Comparison of ENCODE assay signal across 32 mouse cellular contexts in the genomic region with DNA sequence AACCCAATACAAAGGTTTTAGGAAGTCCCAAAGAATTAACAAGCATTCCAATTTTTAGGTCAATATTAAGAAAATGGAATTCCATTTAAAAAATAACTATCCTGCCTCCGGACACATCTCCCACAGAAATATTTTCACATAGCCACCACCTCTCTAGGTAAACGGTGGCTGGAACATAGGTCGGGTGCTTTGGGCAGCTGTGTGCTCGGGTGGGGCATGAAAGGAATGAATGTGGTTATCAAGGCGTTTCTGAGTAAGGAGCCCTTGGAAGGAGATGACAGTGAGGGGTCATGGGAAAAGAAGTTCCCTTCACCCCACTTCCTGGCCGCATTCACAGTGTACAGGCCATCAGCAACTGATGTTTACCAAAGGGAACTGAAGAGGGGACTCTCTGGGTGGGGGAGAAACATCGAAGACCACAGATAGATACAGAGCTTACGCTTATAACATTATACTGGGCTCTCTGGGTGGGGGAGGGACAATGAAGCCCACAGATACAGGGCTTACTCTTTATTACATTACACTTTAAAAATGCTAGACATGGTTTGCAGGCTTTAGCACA. TPM values are rescaled to one million over a fixed set of nuclear protein-coding genes. Genes with fewer than 3 reads are reported as not detected.
DNase-seq lines count a peak whose midpoint lies in the region; ATAC-seq and TF ChIP-seq lines count a peak whose summit lies in the region.
"Had no signal": no experiment of that assay in that cellular context is flagged by ENCODE, and none has a peak within 500 bp of the region (broad histone marks: within the 10 kb centered on the region; RNA-seq: fewer than 3 reads in every experiment).

No protein-coding gene starts in this region.

- no peak overlapping the region for H3K27ac ChIP-seq in heart, embryonic 16.5 days (ENCODE audit: low read length)
- H3K27ac ChIP-seq in heart, embryonic 12.5 days (ENCODE audit: poor library complexity, severe bottlenecking), result no peak overlapping the region
- H3K27ac ChIP-seq in midbrain, embryonic 11.5 days (ENCODE audit: low read depth, low read length), result no peak overlapping the region
- no peak overlapping the region for H3K27ac ChIP-seq in midbrain, embryonic 14.5 days (replicated peaks; ENCODE audit: low read depth, low read length)
- H3K27ac ChIP-seq in intestine, embryonic 16.5 days (ENCODE audit: low read length), result no peak overlapping the region
- H3K27ac ChIP-seq: embryonic facial prominence, embryonic 12.5 days; forebrain, embryonic 15.5 days; heart, embryonic 10.5 days; hindbrain, embryonic 10.5 days; hindbrain, embryonic 15.5 days; liver, embryonic 13.5 days; midbrain, embryonic 10.5 days had no signal

- WGBS in heart, embryonic 16.5 days, result 49% methylated on average over 8 of the region's 8 CpGs
- 48% methylated on average over 8 of the region's 8 CpGs for whole genome bisulfite sequencing in heart, embryonic 12.5 days
- WGBS in midbrain, embryonic 11.5 days, result 75% methylated on average over 8 of the region's 8 CpGs
- 79% methylated on average over 8 of the region's 8 CpGs for WGBS in midbrain, embryonic 14.5 days
- 38% methylated on average over 8 of the region's 8 CpGs for WGBS in intestine, embryonic 16.5 days

- no peaks in the 10 kb centered on the region for H3K36me3 ChIP-seq in heart, embryonic 16.5 days (ENCODE audit: control insufficient read depth, insufficient read depth)
- no peaks in the 10 kb centered on the region for H3K36me3 ChIP-seq in heart, embryonic 12.5 days
- H3K36me3 ChIP-seq in midbrain, embryonic 11.5 days (ENCODE audit: control insufficient read depth, insufficient read depth, low read length), result no peaks in the 10 kb centered on the region
- H3K36me3 ChIP-seq in midbrain, embryonic 14.5 days (ENCODE audit: control insufficient read depth, insufficient read depth, low read length), result no peaks in the 10 kb centered on the region
- H3K36me3 ChIP-seq in intestine, embryonic 16.5 days (ENCODE audit: control insufficient read depth, insufficient read depth, low read length), result no peaks in the 10 kb centered on the region
- no peaks in the 10 kb centered on the region for H3K36me3 ChIP-seq in myocyte (ENCODE audit: control insufficient read depth, insufficient read depth)
- H3K36me3 ChIP-seq: embryonic facial prominence, embryonic 12.5 days; forebrain, embryonic 15.5 days; heart, embryonic 10.5 days; hindbrain, embryonic 10.5 days; hindbrain, embryonic 15.5 days; liver, embryonic 13.5 days; midbrain, embryonic 10.5 days had no signal

- H3K27me3 ChIP-seq in heart, embryonic 16.5 days (ENCODE audit: control insufficient read depth, insufficient read depth, low read length), result no peaks in the 10 kb centered on the region
- no peaks in the 10 kb centered on the region for H3K27me3 ChIP-seq in heart, embryonic 12.5 days (replicated peaks)
- no peaks in the 10 kb centered on the region for H3K27me3 ChIP-seq in midbrain, embryonic 11.5 days (ENCODE audit: control insufficient read depth, insufficient read depth, low read length)
- no peaks in the 10 kb centered on the region for H3K27me3 ChIP-seq in midbrain, embryonic 14.5 days (ENCODE audit: control insufficient read depth, insufficient read depth, low read length)
- no peaks in the 10 kb centered on the region for H3K27me3 ChIP-seq in intestine, embryonic 16.5 days (replicated peaks; ENCODE audit: control insufficient read depth, insufficient read depth, low read length)
- H3K27me3 ChIP-seq in myocyte (ENCODE audit: control insufficient read depth, insufficient read depth, insufficient read length), result no peaks in the 10 kb centered on the region
- H3K27me3 ChIP-seq: CH12.LX; embryonic facial prominence, embryonic 12.5 days; forebrain, embryonic 15.5 days; hindbrain, embryonic 15.5 days; liver, embryonic 13.5 days had no signal

- H3K79me2 ChIP-seq in myocyte (ENCODE audit: control insufficient read depth, insufficient read depth), result peaks cover 73% of the 10 kb centered on the region

- DNase-seq in midbrain, embryonic 11.5 days (ENCODE audit: low spot score, missing footprints), result no peak
- no peak for DNase-seq in midbrain, embryonic 14.5 days
- DNase-seq in liver, result no peak
- no peak for DNase-seq in spleen, postnatal 4 days (ENCODE audit: low spot score in 2 of 2)
- DNase-seq: adrenal gland, adult 2 months; B cell, adult 2 months; cerebellum, adult 11 months; cerebellum, adult 9-10 months; cerebellum, postnatal 36 days; embryo, embryonic 11 days; gastrocnemius, postnatal 10 days; kidney, adult 9 months; kidney, postnatal 10 days; layer of hippocampus, postnatal 36 days; left cerebral cortex, postnatal 4 days; liver, embryonic 13.5 days; right cerebral cortex, postnatal 25 days; spleen, adult 18-20 months; thymus, postnatal 4 days had no signal

- no peak overlapping the region for H3K9ac ChIP-seq in heart, embryonic 16.5 days (ENCODE audit: low read length)
- H3K9ac ChIP-seq in heart, embryonic 12.5 days, result no peak overlapping the region
- H3K9ac ChIP-seq in midbrain, embryonic 11.5 days (ENCODE audit: low read length), result no peak overlapping the region
- H3K9ac ChIP-seq in midbrain, embryonic 14.5 days (replicated peaks; ENCODE audit: low read length), result no peak overlapping the region
- no peak overlapping the region for H3K9ac ChIP-seq in intestine, embryonic 16.5 days (ENCODE audit: low read depth, low read length)
- H3K9ac ChIP-seq: embryonic facial prominence, embryonic 12.5 days; forebrain, embryonic 15.5 days; hindbrain, embryonic 15.5 days; liver, embryonic 13.5 days had no signal

- no peak overlapping the region for H3ac ChIP-seq in myocyte (ENCODE audit: control insufficient read depth, insufficient read length)

- no peak overlapping the region for H3K4me3 ChIP-seq in heart, embryonic 16.5 days (ENCODE audit: low read length)
- H3K4me3 ChIP-seq in heart, embryonic 12.5 days, result no peak overlapping the region
- H3K4me3 ChIP-seq in midbrain, embryonic 11.5 days (ENCODE audit: low read depth, low read length), result no peak overlapping the region
- no peak overlapping the region for H3K4me3 ChIP-seq in midbrain, embryonic 14.5 days (replicated peaks; ENCODE audit: low read depth, low read length)
- H3K4me3 ChIP-seq in intestine, embryonic 16.5 days (ENCODE audit: low read length), result no peak overlapping the region
- H3K4me3 ChIP-seq in myocyte, result no peak overlapping the region
- H3K4me3 ChIP-seq: embryonic facial prominence, embryonic 12.5 days; forebrain, embryonic 15.5 days; heart, embryonic 10.5 days; hindbrain, embryonic 10.5 days; hindbrain, embryonic 15.5 days; liver, embryonic 13.5 days; midbrain, embryonic 10.5 days had no signal

- H3K4me2 ChIP-seq in heart, embryonic 16.5 days (ENCODE audit: low read depth, low read length), result no peak overlapping the region
- no peak overlapping the region for H3K4me2 ChIP-seq in heart, embryonic 12.5 days
- H3K4me2 ChIP-seq in midbrain, embryonic 11.5 days, result no peak overlapping the region
- no peak overlapping the region for H3K4me2 ChIP-seq in midbrain, embryonic 14.5 days (ENCODE audit: low read length)
- no peak overlapping the region for H3K4me2 ChIP-seq in intestine, embryonic 16.5 days (ENCODE audit: low read depth, low read length)
- H3K4me2 ChIP-seq in myocyte (ENCODE audit: low read depth), result peak overlapping the region; percentile 66
- H3K4me2 ChIP-seq: embryonic facial prominence, embryonic 12.5 days; forebrain, embryonic 15.5 days; hindbrain, embryonic 15.5 days; liver, embryonic 13.5 days had no signal

- peaks cover 5% of the 10 kb centered on the region; the same call in 1 of the 2 replicates for H3K4me1 ChIP-seq in heart, embryonic 16.5 days (ENCODE audit: control insufficient read depth, insufficient read depth, low read length)
- peaks cover 15% of the 10 kb centered on the region for H3K4me1 ChIP-seq in heart, embryonic 12.5 days (replicated peaks)
- H3K4me1 ChIP-seq in midbrain, embryonic 11.5 days (ENCODE audit: control insufficient read depth, insufficient read depth, low read length), result peaks cover 8% of the 10 kb centered on the region; the same call in 1 of the 2 replicates
- 0 out of 2 replicates have a peak, but pooled peaks cover 3% of the 10 kb centered on the region for H3K4me1 ChIP-seq in midbrain, embryonic 14.5 days (ENCODE audit: control insufficient read depth, insufficient read depth, low read length)
- peaks cover 15% of the 10 kb centered on the region for H3K4me1 ChIP-seq in intestine, embryonic 16.5 days (ENCODE audit: control insufficient read depth, insufficient read depth, low read length)
- H3K4me1 ChIP-seq: forebrain, embryonic 15.5 days; hindbrain, embryonic 15.5 days had no signal

- 0 out of 2 replicates have a peak, but pooled peaks have one; percentile 18 for ATAC-seq in heart, embryonic 16.5 days (replicated peaks; ENCODE audit: extremely low read depth, insufficient read depth, low FRiP score)
- no peak for ATAC-seq in heart, embryonic 12.5 days (ENCODE audit: insufficient number of reproducible peaks, low FRiP score)
- ATAC-seq in midbrain, embryonic 11.5 days (ENCODE audit: low FRiP score), result 0 out of 2 replicates have a peak, but pooled peaks have one; percentile 14
- no peak for ATAC-seq in midbrain, embryonic 14.5 days (ENCODE audit: low FRiP score, low TSS enrichment)
- ATAC-seq in intestine, embryonic 16.5 days, result peak; percentile 52
- ATAC-seq: activated CD4-positive, CD25-positive, alpha-beta regulatory T cell, adult 4 months; forebrain, embryonic 15.5 days; inflammation-experienced regulatory T-cells, adult 6 months had no signal

- no peaks in the 10 kb centered on the region for H3K9me3 ChIP-seq in heart, embryonic 16.5 days (replicated peaks; ENCODE audit: control insufficient read depth, low read length)
- no peaks in the 10 kb centered on the region for H3K9me3 ChIP-seq in heart, embryonic 12.5 days (replicated peaks)
- H3K9me3 ChIP-seq in midbrain, embryonic 11.5 days (ENCODE audit: control insufficient read depth, low read length), result no peaks in the 10 kb centered on the region
- no peaks in the 10 kb centered on the region for H3K9me3 ChIP-seq in midbrain, embryonic 14.5 days (ENCODE audit: control insufficient read depth, low read length)
- no peaks in the 10 kb centered on the region; the same call in 1 of the 2 replicates for H3K9me3 ChIP-seq in intestine, embryonic 16.5 days (ENCODE audit: control insufficient read depth, low read length)
- H3K9me3 ChIP-seq: embryonic facial prominence, embryonic 12.5 days; forebrain, embryonic 15.5 days; heart, embryonic 10.5 days; hindbrain, embryonic 10.5 days; hindbrain, embryonic 15.5 days; liver, embryonic 13.5 days; midbrain, embryonic 10.5 days had no signal

- TF ChIP-seq POLR2A in myocyte (IDR thresholded peaks at IDR 0.05; ENCODE audit: insufficient read length, low read depth), result no peak

RNA-seq across cellular contexts. Expression of gene Arhgap42, which starts 38.0 kb away (rescaled TPM):
- polyA plus RNA-seq in heart, embryonic 16.5 days (2015; fragmentation: Nextera tagmentation; extraction: Ambion mirVana), result 10.2 and 14.5 TPM in 2 replicates
- polyA plus RNA-seq in heart, embryonic 12.5 days (2016; fragmentation: Nextera tagmentation; extraction: Ambion mirVana), result 12.4 and 14.8 TPM in 2 replicates
- 22.4 and 25.1 TPM in 2 replicates for polyA plus RNA-seq in midbrain, embryonic 11.5 days (2014; fragmentation: Nextera tagmentation; extraction: Ambion mirVana)
- polyA plus RNA-seq in midbrain, embryonic 14.5 days (2014; fragmentation: Nextera tagmentation; extraction: Ambion mirVana), result 10.5 and 16.8 TPM in 2 replicates
- 28.9 and 30.5 TPM in 2 replicates for polyA plus RNA-seq in intestine, embryonic 16.5 days (2015; fragmentation: Nextera tagmentation; extraction: Ambion mirVana)
- 8.3 TPM for polyA plus RNA-seq in myocyte (2012; fragmentation: generic; extraction: Trizol)
- polyA plus RNA-seq: activated CD4-positive, CD25-positive, alpha-beta regulatory T cell, adult 4 months; inflammation-experienced regulatory T-cells, adult 6 months had no signal

Comparison
In these comparisons a context has a peak if more than half of its experiments do, and no peak if none do; other contexts are left out.
1. ATAC-seq: peak in heart, embryonic 16.5 days (single experiment), midbrain, embryonic 11.5 days (single experiment) and intestine, embryonic 16.5 days (single experiment); none in heart, embryonic 12.5 days (single experiment) and midbrain, embryonic 14.5 days (single experiment).